Mouse (Mus musculus) liver, postnatal 0 days (tissue): ENCODE data around the gene Igfbp6.

Experiments
- CTCF ChIP-seq: sonication (generic); IDR thresholded peaks from 2 replicates; pipeline ENCODE4 v1.5.1; 2016; ENCODE audit warnings: antibody characterized with exemption, low read depth
- EP300 ChIP-seq: IDR thresholded peaks from 2 replicates; pipeline ENCODE4 v1.6.1; 2016; ENCODE audit warnings: antibody characterized with exemption, low read depth, mild to moderate bottlenecking

DNA sequence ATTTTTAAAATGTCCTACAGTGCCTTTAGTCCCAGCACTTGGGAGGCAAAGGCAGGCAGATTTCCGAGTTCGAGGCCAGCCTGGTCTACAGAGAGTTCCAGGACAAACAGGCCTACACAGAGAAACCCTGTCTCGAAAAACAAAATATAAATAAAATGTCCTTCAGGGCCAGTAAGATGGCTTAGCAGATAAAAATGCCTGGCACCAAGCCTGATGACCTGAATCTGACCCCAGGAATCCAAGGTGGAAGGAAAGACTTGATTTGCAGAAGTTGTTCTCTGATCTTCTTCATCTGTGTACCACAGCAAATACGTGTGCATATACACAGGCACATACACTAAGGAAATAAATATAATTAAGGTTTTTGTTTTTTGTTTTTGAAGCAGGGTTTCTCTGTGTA, 51.2 kb downstream of the Igfbp6 start:
- TF ChIP-seq CTCF: no peak
- TF ChIP-seq EP300: no peak
